Mouse (Mus musculus) forebrain, embryonic 11.5 days (tissue): ENCODE results near the gene Ank. TPM values are rescaled to one million over a fixed set of nuclear protein-coding genes. Genes with fewer than 3 reads are reported as not detected.
"Not testable (repeated sequence)": the region's sequence is repeated elsewhere in the genome, so short reads cannot be mapped to it uniquely, and the experiment has no call there.

Source experiments
- ATAC-seq: fragments of 200-750 bp; cut with Nextera tagmentation; replicated peaks from 2 replicates; pipeline ENCODE4 v1.8.0; 2017; ENCODE audit warnings: moderate TSS enrichment; ENCODE audit not compliant: low FRiP score
- DNase-seq: peaks from one replicate; pipeline ENCODE4 v3.0.0-alpha.2; 2017; ENCODE audit warnings: low spot score
- H3K27ac ChIP-seq: fragments of 300-500 bp; sonication (generic); 2 replicates; pipeline ENCODE4 v1.5.1; 2014; ENCODE audit warnings: low read depth, low read length
- H3K27me3 ChIP-seq: fragments of 300-500 bp; sonication (generic); 2 replicates; pipeline ENCODE4 v1.6.1; 2014; ENCODE audit warnings: mild to moderate bottlenecking, low read length, mixed read lengths; ENCODE audit not compliant: control insufficient read depth, insufficient read depth
- H3K36me3 ChIP-seq: fragments of 300-500 bp; sonication (generic); 2 replicates; pipeline ENCODE4 v1.6.1; 2014; ENCODE audit warnings: mild to moderate bottlenecking, low read length, moderate library complexity, mixed read lengths; ENCODE audit not compliant: control insufficient read depth, insufficient read depth
- H3K4me1 ChIP-seq: fragments of 300-500 bp; sonication (generic); replicated peaks from 2 replicates; pipeline ENCODE4 v1.6.1; 2014; ENCODE audit warnings: low read length, mixed read lengths; ENCODE audit not compliant: control insufficient read depth, insufficient read depth
- H3K4me2 ChIP-seq: fragments of 300-500 bp; sonication (generic); 2 replicates; pipeline ENCODE4 v1.6.1; 2014; ENCODE audit warnings: low read depth, mild to moderate bottlenecking, low read length, moderate library complexity, mixed read lengths; ENCODE audit not compliant: severe bottlenecking
- H3K4me3 ChIP-seq: fragments of 300-500 bp; sonication (generic); 2 replicates; pipeline ENCODE4 v1.5.1; 2014; ENCODE audit warnings: low read depth, low read length
- H3K9ac ChIP-seq: fragments of 300-500 bp; sonication (generic); 2 replicates; pipeline ENCODE4 v1.6.1; 2014; ENCODE audit warnings: low read length
- H3K9me3 ChIP-seq: fragments of 300-500 bp; sonication (generic); 2 replicates; pipeline ENCODE4 v1.6.1; 2016; ENCODE audit warnings: low read length, mixed read lengths; ENCODE audit not compliant: control insufficient read depth
- WGBS: fragments of 180-500 bp; shearing (Covaris S2); extraction: QIAGEN DNeasy Blood & Tissue Kit; methylation state at CpG from one replicate; pipeline ENCODE4 v1.1.7; 2014; 5-methylcytosine and 5-hydroxymethylcytosine counted together
- polyA plus RNA-seq: library from polyadenylated mRNA; unstranded; fragments of >200 nt; fragmentation: Nextera tagmentation; extraction: Ambion mirVana; gene quantifications from 2 replicates; pipeline ENCODE4 v1.2.1, GENCODE M21; 2014

Gene Ank
- polyA plus RNA-seq, 1 experiment from 2014 or later = 6.8 TPM

DNA sequence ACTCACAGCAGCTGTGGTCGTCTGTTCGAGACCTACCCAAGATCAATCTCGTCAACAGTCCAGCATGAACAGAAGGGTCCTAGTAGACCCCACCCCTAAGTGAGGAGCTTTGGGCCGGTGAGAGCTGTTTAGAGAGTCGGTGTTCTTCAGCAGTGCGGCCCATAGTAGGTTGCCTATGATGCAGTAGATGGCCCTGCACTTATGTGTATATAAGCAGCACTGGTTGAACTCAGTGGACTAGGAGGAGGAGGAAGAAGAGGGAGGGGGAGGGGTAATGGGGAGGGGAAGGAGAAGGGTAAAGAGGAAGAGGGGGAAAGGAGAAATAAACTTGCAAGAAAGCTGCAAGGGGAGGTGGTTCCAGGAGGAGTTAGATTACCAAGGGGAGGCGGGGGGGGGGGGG lies 25.4 kb upstream of the Ank start:
- H3K27me3 ChIP-seq = no peaks in the 10 kb centered on the region
- ATAC-seq (no peak), DNase-seq (no peak)
- no peak overlapping the region for H3K9ac ChIP-seq
- H3K4me2 ChIP-seq = no peak overlapping the region
- H3K9me3 ChIP-seq = no peaks in the 10 kb centered on the region
- no peak overlapping the region for H3K4me3 ChIP-seq
- no peaks in the 10 kb centered on the region for H3K4me1 ChIP-seq
- H3K27ac ChIP-seq = no peak overlapping the region
- WGBS = 91% methylated on average over 7 of the region's 7 CpGs
- H3K36me3 ChIP-seq = no peaks in the 10 kb centered on the region

DNA sequence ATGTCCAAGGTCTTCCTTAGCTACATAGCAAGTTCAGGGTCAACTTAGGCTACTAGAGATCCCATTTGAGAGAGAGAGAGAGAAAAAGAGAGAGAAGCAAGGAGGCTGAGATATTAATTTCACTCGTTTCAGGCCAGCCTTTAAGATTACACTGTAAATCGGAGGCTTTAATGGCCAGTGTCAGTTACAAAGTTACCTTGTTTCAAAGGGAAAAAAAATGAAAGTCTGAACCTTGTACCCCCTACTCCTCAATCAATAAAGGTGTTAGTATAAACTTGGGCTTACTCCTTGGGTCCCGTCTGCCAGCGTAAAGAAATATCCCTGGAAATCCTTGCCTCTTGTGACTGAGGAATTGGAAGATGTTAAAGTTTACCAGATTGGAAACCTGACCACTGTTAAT lies 24.9 kb upstream of the Ank start:
- Histone ChIP-seq H3K4me2 (no peak overlapping the region), H3K27ac (no peak overlapping the region), H3K36me3 (no peaks in the 10 kb centered on the region), H3K4me1 (no peaks in the 10 kb centered on the region), H3K9ac (no peak overlapping the region), H3K9me3 (no peaks in the 10 kb centered on the region), H3K4me3 (no peak overlapping the region), H3K27me3 (no peaks in the 10 kb centered on the region)
- no peak for DNase-seq
- 90% methylated on average over 4 of the region's 4 CpGs for WGBS
- no peak for ATAC-seq

DNA sequence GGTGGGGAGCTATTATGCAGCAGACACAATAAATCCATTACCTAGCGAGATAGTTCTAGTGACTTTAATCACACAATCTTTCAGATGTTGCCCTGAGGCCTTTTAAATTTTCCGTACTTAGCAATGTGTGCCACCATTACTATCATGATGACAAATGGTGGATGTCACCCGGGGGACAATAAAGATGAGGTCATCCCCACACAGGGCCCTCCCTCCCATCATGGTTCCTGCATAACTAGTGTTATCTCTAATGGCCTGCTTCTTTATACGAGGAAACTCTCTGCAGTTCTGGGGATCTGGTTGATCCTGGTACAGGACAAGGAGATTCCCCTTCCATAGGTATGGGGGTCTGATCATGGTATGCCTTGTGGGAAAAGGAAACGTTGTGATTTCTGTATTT lies 24.5 kb upstream of the Ank start:
- no peaks in the 10 kb centered on the region for H3K27me3 ChIP-seq
- H3K4me2 ChIP-seq = no peak overlapping the region
- no peak overlapping the region for H3K9ac ChIP-seq
- ATAC-seq = no peak
- H3K4me3 ChIP-seq = no peak overlapping the region
- no peak overlapping the region for H3K27ac ChIP-seq
- no peaks in the 10 kb centered on the region for H3K9me3 ChIP-seq
- WGBS = 82% methylated on average over 5 of the region's 5 CpGs
- no peaks in the 10 kb centered on the region for H3K36me3 ChIP-seq
- no peaks in the 10 kb centered on the region for H3K4me1 ChIP-seq
- no peak for DNase-seq

DNA sequence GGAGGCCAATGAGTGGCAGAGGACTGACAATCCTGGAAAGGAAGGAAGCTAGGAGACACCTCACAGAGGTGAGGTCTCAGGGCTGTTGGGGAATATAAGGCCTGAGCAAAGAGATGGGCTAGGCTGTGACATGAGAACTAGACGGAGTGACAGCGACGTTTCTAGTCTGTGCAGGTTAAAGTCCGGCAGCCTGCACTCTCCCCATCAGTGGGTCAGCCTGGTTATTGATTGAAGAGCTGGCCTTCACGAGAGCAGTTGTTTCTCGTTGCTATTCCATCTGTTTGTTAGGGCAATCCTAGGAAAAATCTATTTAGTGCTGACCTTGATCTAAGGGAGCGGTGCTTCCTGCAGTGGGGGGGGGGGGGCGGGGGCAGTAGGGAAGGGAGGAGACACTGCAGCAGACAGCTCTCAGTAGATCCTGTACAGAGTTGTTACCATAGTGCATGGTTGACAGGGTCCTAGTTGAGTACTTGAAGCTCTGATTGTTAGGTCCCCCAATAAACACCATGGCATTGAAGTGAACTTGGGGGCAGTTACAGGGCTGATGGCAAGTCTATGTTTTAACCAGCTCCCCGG lies 21.6 kb upstream of the Ank start:
- Histone ChIP-seq H3K4me1 (no peaks in the 10 kb centered on the region), H3K9ac (no peak overlapping the region), H3K9me3 (no peaks in the 10 kb centered on the region), H3K27me3 (no peaks in the 10 kb centered on the region), H3K4me3 (no peak overlapping the region), H3K36me3 (no peaks in the 10 kb centered on the region), H3K27ac (no peak overlapping the region), H3K4me2 (no peak overlapping the region)
- 91% methylated on average over 9 of the region's 9 CpGs for WGBS
- ATAC-seq = no peak
- no peak for DNase-seq

DNA sequence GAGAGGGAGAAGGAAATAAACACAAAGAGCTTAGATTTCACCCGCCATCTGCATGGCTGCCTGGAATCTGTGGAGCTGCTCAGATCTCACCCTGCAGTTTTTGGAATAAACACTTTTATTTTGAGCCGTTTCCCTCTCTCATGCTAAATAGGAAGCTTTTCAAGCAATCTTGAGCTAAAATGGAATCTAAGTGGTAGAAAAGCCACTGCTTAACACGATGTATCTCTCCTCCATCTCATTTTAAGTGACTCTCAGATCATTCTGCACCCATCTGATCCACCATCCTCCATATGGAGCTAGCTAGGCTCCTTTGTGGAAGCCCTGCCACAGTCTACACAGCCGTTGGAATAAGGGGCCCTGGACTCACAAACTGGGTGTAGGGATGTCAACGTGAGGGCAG lies 15.8 kb upstream of the Ank start:
- ATAC-seq = no peak

DNA sequence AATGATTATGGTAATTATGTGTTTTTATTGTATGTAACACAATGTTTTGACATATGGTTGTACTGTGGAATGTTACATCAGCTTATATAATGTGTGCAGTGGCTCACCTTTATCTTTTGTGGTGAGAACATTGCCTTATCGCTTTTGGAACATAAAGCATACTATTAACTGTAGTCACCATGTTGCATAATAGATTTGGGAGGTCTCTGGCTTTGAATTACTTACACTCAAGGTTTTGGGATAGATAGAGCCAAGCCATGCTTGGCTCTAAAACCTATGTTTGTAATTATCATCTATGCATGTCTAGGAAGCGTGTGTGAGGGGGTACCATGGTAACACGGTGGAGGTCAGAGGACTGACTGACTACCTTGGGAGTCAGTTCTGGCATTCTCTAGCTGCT lies 14.7 kb upstream of the Ank start:
- H3K4me3 ChIP-seq = no peak overlapping the region
- WGBS = 84% methylated on average over 3 of the region's 3 CpGs
- no peaks in the 10 kb centered on the region for H3K36me3 ChIP-seq
- no peak overlapping the region for H3K27ac ChIP-seq
- H3K4me2 ChIP-seq = no peak overlapping the region
- no peaks in the 10 kb centered on the region for H3K27me3 ChIP-seq
- no peaks in the 10 kb centered on the region for H3K9me3 ChIP-seq
- ATAC-seq (no peak), DNase-seq (no peak)
- H3K4me1 ChIP-seq = no peaks in the 10 kb centered on the region
- H3K9ac ChIP-seq = no peak overlapping the region

More for the DNA sequence above, 15.8 kb upstream of the Ank start:
- no peak overlapping the region for H3K9ac ChIP-seq
- H3K4me3 ChIP-seq = no peak overlapping the region
- 87% methylated on average over 5 of the region's 5 CpGs for WGBS
- no peaks in the 10 kb centered on the region for H3K9me3 ChIP-seq
- no peak for DNase-seq
- H3K27me3 ChIP-seq = no peaks in the 10 kb centered on the region
- no peaks in the 10 kb centered on the region for H3K4me1 ChIP-seq
- H3K36me3 ChIP-seq = no peaks in the 10 kb centered on the region
- H3K4me2 ChIP-seq = no peak overlapping the region
- no peak overlapping the region for H3K27ac ChIP-seq

DNA sequence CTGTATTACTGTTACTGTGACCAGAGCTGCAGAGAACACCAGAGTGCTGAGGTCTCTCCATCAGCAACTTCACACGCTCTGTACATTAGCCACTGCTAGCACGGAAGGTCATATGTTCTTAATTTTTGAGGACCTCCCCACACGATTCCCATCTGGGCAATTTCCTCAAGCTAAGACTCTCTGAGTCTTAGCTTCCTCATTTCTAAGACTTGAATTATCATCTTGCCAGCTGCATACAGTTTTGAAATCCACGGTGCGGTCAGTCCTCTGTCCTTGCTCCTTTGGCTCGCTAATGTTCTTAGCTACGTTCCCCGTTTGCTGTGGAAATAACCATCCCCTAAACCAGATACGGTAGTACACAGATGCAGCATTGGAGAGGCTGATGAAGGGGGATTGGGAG lies 14.0 kb upstream of the Ank start:
- no peak for ATAC-seq
- 88% methylated on average over 9 of the region's 9 CpGs for WGBS
- H3K4me2 ChIP-seq = no peak overlapping the region
- DNase-seq = no peak
- no peak overlapping the region for H3K4me3 ChIP-seq
- no peak overlapping the region for H3K27ac ChIP-seq
- H3K36me3 ChIP-seq = no peaks in the 10 kb centered on the region
- H3K9me3 ChIP-seq = no peaks in the 10 kb centered on the region
- H3K9ac ChIP-seq = no peak overlapping the region
- H3K4me1 ChIP-seq = no peaks in the 10 kb centered on the region
- H3K27me3 ChIP-seq = no peaks in the 10 kb centered on the region

DNA sequence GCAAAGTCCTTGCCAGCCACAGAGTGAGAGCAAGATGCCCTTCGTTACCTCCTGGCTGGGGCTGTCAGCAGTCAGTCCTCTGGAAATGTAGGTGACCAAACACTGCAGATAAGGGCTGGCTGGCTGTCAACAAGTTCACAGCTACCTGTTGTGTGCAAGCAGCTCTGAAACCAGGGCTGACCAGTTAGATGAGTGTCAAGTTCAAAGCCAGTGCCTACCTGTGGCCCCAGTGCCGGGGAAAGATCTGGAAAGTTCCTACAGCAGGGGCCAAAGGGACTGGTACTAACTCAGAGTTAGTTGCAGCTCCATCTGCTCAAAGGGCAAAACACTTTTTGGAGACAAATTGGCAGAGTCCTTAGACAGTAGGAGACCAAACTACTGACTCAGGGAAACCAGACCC lies 9.5 kb upstream of the Ank start:
- ATAC-seq (no peak), DNase-seq (no peak)
- no peak overlapping the region for H3K9ac ChIP-seq
- no peaks in the 10 kb centered on the region for H3K27me3 ChIP-seq
- 89% methylated on average over 2 of the region's 2 CpGs for WGBS
- no peaks in the 10 kb centered on the region for H3K9me3 ChIP-seq
- H3K4me3 ChIP-seq = no peak overlapping the region
- H3K4me1 ChIP-seq = peaks cover 3% of the 10 kb centered on the region; the same call in 1 of the 2 replicates
- no peaks in the 10 kb centered on the region for H3K36me3 ChIP-seq
- H3K27ac ChIP-seq = no peak overlapping the region
- H3K4me2 ChIP-seq = no peak overlapping the region

DNA sequence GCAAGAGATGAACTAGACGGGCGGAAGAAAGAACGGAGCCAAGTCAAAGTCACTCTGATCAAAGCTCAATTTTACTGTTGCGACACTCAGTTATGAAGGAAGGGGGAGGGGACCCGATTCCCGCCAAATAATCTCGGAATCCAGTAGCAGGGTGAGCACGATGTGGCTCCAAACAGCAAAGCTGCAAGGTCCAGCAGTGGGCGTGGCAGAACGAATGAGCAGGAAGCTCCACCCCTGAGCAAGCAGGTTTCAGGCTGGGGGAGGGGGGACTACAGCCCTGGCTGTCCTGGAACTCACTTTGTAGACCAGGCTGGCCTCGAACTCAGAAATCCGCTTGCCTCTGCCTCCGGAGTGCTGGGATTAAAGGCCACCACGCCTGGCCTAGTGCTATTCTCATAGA lies 6.7 kb upstream of the Ank start:
- not testable (repeated sequence) for ATAC-seq, H3K9me3 ChIP-seq, H3K9ac ChIP-seq, H3K4me1 ChIP-seq, H3K4me3 ChIP-seq, DNase-seq, H3K27ac ChIP-seq, H3K36me3 ChIP-seq, H3K4me2 ChIP-seq, H3K27me3 ChIP-seq
- 59% methylated on average over 14 of the region's 14 CpGs for WGBS
